Mouse (Mus musculus): ENCODE results near the gene Vamp9.

The Vamp9 gene

DNA sequence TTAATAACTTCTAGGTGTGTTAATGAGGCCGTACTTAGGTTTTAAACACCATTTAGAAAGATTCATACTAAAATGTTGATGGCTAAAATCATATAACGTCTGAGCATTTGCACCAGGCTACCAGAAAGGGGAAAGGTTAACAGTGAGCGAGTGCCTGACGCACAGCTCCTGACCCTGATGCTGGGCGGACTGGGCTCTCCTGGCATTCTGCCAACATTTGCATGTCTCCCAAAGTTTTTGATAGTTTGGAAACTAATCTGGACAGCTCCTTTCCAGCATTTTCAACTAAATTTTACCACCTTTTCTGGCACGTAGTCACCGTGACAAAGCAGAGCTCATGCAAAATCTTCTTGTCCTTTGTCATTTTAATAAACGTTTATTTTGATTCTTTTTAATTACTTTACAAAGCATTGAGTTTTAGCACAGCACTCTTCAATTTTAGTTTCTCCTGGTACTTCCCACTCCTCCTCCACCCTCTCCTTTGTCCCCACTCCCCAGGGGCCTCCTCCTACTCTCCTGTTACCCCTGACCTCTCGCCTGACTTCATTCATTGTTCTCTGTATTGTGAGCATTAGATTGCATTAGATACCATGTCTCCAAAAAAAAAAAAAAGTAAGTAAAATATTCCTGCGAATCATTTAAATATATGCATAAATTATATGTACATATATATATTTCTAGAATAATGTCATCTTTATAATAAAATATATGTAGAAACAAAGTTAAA is 35.9 kb downstream of the Vamp9 start:
- DNase-seq (ENCODE audit: low read depth, low spot score) = no peak

DNA sequence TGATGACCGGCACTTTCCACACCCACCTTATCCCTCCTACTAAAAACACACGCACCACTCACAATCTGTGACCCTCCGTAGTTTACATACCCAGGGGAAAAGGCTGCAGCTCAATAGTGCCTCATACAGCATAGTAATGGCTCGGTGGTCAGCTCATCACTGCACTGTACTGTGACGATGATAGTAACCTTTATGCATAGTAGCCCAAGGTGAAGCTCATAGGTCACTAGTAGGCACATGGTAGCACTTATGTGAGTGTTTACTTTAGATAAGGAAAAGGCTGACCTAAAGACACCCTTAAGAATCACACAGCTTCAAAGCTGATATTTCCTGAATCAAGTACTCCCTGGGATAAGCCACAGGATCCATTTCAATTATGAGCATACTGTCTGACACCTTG is 46.5 kb downstream of the Vamp9 start:
- no peak for DNase-seq (ENCODE audit: low read depth, low spot score)

DNA sequence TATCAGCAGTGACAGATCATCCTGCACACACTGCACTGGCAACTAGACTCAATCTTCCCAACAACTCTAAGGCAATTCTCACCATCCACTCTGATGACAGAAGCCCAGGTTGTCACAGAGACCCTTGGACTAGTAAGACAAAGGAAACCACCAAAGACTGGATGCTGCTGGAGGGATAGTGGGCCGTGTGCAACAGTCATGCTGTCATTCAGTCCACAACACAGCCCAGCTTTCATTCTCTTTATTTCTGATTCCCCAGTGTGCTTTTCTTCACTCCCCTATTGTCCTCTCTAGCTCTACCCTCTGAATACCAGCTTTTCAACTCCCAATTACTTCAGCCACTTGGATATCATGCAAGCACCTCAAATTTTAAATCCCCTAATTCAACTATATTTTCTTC is 47.8 kb downstream of the Vamp9 start:
- no peak for DNase-seq (ENCODE audit: low read depth, low spot score)

DNA sequence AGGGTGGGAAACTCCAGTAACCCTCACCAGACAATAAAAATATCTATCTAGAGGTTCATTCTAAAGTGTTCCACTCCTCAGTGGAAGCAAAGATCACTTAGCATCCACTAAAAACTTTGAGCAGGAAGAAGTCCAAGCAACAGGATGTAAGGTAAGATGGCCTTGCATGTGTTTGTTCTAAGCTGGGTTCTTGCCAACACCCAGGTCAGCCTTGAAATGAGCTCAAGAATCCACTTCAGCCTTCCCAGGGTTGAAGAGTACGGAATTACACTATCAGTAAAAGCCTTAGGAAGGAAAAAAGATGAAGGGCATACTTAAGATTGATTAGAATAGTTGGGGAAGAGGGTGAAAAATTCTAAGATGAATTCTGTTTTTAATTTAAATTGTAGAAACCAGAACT is 52.6 kb downstream of the Vamp9 start:
- no peak for DNase-seq (ENCODE audit: low read depth, low spot score)

DNA sequence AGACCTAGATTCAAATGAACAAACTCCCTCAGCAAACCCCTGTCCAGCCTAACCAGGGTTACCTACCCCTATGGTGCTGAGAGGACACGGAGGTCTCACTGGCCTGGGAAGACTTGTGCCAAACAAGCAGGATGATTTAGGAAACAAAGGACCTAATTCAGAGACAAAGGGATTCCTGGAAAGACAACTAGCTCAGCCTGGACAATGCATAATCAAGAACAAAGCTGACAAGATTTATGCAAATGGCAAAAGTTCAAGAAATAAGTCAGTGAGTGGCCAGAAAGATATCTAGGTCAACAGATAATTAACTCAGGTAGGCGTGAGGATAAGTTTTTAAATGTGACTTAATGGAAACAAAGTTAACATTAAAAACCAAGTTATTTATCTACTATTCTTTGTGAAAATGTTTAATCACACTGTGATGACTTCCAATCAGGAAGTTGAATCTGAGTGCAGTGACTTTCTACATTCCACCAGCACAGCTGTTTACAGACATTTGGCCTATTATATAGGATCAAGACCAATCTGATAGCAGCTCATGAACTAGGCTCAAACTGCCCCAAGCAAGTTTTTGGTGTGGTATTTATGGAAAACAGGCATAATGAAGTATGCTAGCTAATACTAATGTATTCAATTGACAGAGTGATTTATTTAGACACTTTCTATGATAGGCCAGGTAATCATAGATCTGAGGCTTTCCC is 53.3 kb downstream of the Vamp9 start:
- DNase-seq (ENCODE audit: low read depth, low spot score) = no peak

DNA sequence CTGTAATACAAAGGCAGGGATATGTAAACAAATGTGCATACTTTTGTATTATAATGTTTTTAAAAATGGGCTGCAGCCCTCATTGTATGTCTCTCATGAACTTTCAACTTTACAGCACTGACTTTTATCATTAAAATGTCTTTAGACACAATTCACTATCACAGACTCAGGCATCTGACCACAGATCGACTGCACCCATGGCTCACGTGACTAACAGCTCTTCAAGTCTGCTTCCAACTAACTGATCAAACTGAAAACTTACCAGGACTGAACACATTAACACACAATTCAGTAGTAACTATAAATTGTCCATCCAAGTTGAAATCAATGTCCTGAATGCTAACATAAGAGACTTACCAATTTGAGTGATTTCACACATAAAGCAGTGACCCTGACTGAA is 53.9 kb downstream of the Vamp9 start:
- no peak for DNase-seq (ENCODE audit: low read depth, low spot score)

DNA sequence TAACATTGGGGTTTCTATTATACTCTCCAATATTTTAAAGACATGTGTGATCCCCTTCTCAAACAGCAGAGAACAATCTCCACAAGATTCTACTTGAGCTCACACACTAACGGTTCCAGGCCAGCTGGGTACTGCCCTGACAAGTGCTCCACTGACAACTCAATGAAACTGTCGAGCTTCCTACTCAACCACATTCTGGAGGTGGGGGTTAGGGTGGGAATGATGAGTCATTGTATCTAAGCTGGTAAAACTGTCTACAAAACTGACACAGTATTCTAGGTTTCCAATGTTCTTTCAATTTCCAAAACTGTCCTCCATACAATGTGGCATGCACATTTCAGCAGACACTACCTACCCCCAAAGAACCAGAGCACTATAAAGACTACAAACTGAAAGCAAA is 67.9 kb downstream of the Vamp9 start:
- no peak for DNase-seq (ENCODE audit: low read depth, low spot score)

DNA sequence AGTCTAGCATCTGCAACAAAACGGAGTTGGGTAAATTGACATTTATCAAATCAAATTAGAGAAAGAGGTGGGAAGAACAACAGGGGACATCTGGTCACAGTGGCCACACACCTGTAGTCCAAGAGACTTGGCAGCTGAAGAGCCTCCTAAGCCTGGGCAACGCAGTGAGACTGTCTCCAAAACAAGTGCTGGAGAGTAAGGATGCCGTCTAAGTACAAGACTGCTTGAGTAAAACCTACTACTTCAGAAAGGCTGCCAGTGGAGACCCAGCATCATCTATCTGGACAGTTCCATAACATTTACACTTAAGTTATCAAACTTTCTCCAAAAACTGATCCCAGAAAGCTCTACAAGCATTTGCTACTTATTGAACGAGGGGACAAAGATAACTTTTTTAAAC is 69.0 kb downstream of the Vamp9 start:
- no peak for DNase-seq (ENCODE audit: low read depth, low spot score)

DNA sequence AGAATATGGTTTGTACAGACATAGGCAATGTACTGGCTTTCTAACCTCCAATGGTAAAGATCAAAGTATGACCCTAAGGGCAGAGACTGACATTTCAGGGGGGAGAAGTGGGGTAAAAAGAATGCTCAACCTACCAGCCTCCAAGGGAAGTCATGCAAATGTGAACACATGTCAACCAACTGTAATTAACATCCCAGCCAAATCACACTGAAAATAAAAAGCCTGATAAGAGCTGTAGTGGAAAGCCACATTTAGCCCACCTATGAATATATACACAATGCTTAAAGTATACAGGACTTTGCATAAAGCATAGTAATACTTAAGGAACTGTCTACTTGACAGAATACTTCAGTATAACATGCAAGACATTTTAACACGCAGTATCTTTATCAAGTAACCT is 69.7 kb downstream of the Vamp9 start:
- no peak for DNase-seq (ENCODE audit: low read depth, low spot score)

DNA sequence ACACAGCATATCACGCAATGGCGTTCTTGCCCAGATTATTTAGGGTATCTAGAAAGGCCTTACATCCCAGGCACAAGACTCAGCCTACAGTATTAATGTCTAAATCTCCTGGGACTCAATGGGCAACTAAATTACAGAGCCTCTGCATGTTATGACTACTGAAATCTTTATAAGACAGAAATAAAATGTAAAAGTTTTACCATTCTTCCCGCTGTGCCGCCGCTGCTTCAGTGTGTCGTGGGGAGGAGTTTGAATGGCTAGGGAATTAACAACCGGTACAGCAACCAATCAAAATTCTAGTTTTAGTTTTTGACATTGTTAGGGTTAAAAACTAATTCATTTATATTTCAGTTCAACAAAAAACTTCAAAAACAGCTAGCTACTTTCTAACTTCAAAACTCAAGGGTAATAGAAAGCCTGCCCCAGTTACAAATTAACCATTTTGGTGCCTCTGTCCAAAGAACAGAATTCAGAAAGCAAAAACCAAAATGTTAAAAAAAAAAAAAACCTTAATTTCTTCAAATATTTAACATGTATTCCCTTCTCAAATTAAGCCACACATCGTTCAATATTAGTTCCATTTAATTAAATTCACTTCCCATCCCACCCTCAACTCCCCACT is 70.4 kb downstream of the Vamp9 start:
- no peak for DNase-seq (ENCODE audit: low read depth, low spot score)

DNA sequence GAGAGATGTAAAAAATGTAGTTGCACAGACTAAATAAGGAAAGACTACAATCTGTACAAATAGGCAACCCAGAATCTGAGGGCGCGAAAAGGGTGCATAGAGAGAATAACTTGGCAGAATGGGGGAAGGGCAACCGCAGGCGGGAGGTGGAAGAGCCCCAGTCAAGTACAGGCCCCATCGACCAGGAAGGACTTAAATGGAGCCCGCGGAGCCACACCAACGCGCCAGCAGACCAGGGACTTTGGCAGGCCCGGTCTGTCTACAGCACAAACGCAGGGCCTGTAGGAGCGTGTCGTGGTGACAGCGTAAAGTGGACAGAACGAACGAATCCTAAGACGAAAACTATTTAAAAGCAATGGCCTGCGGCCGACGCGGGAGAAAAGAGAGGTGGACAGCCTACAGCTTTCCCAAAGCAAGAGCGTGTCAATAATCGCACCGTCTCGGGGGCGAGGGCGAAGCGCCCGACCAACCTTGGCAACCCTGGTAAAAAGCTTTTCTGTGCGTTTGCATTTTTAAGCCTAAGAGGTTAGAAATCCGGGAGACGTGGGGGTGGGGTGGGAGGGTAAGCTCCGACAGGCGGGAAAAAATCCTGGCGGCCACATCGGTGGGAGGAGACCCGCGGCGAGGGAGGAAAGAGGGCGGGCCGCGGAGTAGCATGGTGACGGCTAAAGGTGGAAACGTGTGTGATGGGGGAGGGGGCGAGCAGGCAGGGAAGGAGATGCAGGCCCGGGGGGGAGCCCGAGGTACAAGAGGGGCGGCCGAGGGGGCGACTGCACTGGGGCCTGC is 71.7 kb downstream of the Vamp9 start:
- DNase-seq (ENCODE audit: low read depth, low spot score) = no peak

DNA sequence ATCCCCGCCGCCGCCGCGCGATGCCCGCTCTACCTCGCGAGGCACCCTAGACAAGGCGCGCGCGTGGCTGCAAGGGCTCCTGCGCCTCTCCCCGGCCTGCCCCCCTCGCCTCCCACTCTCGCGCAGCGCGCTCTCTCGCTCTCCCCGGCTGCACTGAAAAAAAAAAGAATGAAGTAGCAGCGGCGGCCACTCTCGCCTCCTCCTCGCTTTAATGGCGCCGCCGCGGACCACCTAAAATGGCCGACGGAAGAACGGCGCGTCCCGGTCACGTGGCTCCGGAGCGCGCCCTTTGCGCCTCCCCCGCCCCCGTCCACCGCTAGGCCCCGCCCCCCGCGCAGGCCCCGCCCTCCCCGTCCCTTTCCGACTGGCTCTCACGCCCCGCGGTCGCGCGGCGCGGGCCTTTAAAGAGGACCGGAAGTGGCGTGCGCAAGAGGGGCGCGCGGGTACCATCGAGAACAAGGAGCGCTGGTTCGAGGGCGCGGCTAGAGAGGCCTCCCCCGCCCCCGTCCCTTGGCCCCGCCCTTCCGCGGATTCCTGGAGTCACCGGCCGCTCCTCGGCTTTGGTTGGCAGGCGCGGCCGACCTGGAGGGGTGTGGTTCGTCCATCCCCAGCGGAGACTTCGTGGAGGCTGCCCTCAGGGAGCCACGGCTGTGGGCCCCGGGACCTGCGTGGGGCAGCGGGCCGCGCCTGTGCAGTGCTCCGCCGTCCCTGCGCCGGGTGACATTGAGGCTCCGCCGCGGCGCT is 72.8 kb downstream of the Vamp9 start, which contains the start of the genes Hnrnpd and 4930524J08Rik:
Gene Hnrnpd (minus strand): TSS at position 240 of the 744 bp plus-strand sequence.
Gene 4930524J08Rik (plus strand): TSS at position 363 of the 744 bp plus-strand sequence.
- peak; percentile 93 for DNase-seq (ENCODE audit: low read depth, low spot score)

DNA sequence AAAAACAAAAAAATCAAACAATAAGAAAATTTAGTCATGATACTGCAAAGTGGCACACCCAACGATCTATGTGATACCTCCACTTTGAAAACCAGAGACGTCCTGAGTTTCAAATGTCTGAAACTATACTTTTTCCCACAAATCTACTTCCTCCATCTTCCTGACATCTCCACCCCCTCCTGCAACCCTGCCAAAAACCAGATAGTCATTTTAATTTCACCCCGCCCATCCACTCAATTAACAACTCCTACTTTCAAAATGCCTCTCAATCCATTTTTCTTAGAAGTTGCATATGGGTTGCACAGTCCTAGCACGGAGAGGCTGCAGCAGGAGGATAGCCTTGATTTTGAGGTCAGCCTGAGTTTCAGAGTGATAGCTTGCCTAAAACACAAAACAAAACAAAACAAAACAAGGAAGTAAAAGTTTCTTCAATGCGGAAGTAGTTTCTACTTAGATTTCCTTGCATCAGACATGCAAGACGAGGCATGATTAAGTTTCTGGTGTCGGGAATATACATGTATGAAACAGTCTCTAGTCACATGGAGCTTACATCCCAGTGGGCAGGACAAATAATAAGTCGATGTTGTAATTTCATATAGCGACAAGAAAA is 77.5 kb downstream of the Vamp9 start:
- no peak for DNase-seq (ENCODE audit: low read depth, low spot score)

DNA sequence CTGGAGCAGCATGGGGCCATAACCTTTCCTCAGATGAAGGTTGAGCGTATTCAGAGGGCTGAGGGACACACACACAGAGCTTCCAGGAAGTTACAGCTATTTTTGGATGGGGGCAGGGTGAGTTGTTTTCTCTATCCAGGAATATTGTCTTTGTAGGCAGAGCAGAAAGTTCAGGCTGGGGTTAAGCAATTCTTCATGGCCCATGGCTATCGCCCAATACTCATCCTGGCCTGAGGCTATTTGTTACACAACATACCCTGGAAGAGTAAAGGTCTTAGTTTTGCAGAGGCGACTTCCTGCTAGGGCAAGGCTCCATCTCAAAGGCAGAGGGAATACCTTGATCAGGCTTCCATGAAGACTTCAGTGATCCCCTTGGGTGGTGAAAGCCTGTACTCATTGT is 88.1 kb downstream of the Vamp9 start:
- no peak for DNase-seq (ENCODE audit: low read depth, low spot score)

DNA sequence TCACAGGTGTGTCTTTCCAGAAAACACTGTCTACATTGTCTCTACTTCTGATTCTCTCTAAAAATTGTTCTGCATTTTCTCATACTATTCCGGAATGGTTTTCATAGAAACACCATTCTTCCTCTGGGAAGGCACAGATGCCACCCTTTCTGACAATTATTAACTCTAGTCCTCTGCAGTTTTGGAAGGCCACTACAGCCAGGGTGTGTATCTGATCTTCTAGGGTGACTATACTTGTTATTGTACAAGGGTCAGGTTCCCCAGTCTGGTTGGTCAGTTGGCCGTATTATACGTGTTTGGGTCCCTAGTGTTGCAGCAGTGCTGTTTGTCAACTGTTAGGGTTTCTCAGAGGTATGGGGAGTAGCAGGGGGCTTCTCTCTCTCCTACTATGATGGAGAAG is 88.6 kb downstream of the Vamp9 start:
- DNase-seq (ENCODE audit: low read depth, low spot score) = no peak

DNA sequence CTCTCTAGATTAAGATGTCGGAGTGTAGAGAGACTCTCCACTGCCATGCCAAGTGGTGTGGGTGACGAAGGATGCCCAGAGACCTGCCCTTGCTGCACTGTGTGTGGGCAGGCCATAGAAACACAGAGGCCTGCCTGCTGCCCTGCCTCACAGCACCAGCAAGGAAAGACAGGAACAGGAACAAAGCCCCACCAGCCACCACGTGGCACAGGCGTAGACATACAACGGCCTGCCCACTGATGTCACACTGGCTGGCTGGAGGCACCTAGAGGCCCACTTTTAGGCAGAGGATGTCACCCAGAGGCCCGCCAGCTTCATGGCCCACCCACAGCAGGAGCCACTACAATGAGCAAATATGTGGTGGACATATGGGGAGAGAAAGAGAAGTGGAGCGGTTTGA is 94.0 kb downstream of the Vamp9 start:
- DNase-seq (ENCODE audit: low read depth, low spot score) = no peak

DNA sequence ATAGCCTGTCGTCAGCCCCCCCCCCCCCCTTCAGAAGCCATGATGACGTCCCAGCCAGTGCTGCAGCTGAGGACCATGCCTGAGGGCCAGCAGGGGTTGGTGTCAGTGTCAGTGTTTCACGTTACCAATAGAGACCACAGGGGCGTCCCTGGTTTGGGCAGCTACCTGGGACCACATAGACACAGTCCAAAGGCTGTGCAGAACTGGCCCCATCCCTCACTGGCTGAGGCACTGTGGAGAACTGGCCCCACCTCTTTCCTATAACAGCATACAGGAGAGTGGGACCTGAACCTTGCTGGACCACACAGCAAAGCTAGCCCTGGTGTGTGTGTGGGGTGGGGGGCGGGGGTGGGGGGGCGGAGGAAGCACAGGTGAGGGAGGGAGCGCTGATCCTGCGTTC is 94.4 kb downstream of the Vamp9 start:
- no peak for DNase-seq (ENCODE audit: low read depth, low spot score)
